Mouse (Mus musculus) gonadal fat pad, adult 2 months (tissue): ENCODE measurements around the gene Gm20792. TPM values are rescaled to one million over a fixed set of nuclear protein-coding genes. Genes with fewer than 3 reads are reported as not detected.
"Not testable (repeated sequence)": the region's sequence is repeated elsewhere in the genome, so short reads cannot be mapped to it uniquely, and the experiment has no call there.

ENCODE experiments used
- DNase-seq: peaks from one replicate; pipeline ENCODE4 v3.0.0-alpha.2; 2012; ENCODE audit warnings: low read depth
- polyA plus RNA-seq: library from polyadenylated mRNA; depleted of rRNA; stranded (reverse); fragments of >200 nt; gene quantifications from 2 replicates; pipeline ENCODE4 v1.2.3, GENCODE M21; 2012; rRNA removed

Gm20792 gene
- polyA plus RNA-seq = not detected in 2 replicates

GRCm38 (mm10) chrY:48311555-48311954 lies at the start of gene Gm20792:
Gm20792 (plus strand) TSS chrY:48311855.
- not testable (repeated sequence) for DNase-seq
